Mouse (Mus musculus) kidney, adult 8-10 months (tissue): ENCODE measurements at regions not wholly inside any gene's neighbourhood (a gene's known extent, or its start where the extent isn't known, plus 50 kb on each side); places are given as distances from the start of the nearest gene placed in this dataset.
A peak's percentile ranks its signal among the peaks of the same experiment; 100 is the strongest.
"Not testable (repeated sequence)": the region's sequence is repeated elsewhere in the genome, so short reads cannot be mapped to it uniquely, and the experiment has no call there.

Source experiments
- DNase-seq, 2 experiments: peaks; one replicate each; pipeline ENCODE4 v3.0.0; 2022

DNA sequence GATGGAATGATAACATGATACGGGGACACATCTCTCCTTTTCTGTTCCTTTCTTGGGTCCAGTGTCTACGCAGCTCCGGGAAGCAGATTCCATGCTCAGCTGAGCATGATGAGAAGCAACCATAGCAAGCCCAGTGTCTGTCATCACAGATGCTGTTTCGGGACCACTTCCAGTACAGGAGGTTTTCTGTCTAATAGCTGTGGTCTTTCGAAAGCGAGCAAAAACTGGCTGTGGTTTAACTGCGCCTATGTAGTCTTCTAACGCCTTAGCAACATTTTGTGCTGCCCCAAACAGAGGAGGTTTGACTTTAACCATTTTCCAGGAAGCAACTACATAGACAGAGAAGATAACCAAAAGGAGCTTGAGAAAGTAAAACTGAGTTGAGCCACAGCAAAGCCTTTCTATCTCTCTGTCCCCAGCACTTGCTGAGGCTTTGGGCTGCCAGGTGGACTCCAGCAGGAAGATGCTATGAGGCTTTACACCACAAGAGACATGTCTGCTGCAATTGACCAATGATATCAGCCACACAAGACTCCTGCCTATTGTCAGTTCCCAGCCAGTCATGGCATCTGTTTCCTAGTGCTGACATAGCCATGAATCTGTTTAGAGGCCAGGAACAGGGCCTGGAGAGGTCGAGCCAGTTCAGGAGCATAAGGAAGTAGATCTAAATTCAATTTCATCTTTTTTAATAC is 95.1 kb downstream of the Stard3nl start:
- DNase-seq = not testable (repeated sequence)

DNA sequence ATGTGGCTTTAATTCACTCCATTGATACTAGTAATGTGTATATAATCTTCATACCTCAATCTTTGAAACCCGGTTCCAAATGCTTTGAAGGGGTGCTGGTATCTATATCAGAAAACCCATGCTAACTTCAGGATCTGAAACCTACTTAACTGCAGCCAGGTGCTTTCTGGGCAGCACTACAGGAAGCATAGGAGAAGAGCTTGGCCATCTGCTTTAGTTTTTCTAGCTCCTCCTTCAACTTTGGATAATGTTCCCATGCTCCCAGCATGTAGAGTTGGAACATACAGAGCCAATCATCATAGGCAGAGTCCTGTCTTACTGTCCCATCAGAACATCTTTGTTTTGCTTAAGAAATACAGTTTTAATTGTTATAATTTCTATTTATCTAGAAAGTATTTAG is 99.3 kb downstream of the Stard3nl start:
- DNase-seq = no peak

DNA sequence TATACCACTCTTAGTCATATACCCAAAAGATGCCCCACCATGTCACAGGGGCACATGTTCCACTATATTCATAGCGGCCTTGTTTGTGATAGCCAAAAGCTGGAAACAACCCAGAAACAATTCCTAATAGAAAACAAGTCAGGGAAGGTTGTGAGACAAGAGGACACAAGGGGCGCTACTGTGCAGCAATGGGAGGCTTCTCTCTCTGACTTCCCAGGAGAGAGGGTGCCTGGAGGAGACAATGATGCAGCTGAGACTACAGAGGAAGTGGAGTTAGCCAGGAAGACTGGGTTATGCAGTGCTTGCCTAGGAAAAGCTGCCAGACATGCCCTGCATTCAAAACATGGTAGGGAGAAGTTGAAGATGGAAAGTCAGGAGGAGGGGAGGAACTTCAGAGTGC is 102.6 kb downstream of the Stard3nl start:
- DNase-seq = no peak

DNA sequence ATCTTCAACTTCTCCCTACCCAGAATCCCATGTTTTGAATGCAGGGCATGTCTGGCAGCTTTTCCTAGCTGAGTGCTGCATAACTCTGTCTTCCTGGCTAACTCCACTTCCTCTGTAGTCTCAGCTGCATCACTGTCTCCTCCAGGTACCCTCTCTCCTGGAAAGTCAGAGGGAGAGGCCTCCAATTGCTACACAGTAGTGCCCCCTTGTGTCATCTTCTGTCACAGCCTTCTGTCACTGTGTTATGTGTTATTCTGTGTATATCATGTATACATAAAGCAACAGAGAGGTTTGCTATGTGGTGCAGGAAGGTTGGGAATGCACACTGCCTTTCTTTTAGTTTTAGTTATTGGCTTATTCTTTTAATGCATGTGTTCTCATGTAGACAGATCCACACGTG is 112.4 kb downstream of the Stard3nl start:
- DNase-seq = no peak

DNA sequence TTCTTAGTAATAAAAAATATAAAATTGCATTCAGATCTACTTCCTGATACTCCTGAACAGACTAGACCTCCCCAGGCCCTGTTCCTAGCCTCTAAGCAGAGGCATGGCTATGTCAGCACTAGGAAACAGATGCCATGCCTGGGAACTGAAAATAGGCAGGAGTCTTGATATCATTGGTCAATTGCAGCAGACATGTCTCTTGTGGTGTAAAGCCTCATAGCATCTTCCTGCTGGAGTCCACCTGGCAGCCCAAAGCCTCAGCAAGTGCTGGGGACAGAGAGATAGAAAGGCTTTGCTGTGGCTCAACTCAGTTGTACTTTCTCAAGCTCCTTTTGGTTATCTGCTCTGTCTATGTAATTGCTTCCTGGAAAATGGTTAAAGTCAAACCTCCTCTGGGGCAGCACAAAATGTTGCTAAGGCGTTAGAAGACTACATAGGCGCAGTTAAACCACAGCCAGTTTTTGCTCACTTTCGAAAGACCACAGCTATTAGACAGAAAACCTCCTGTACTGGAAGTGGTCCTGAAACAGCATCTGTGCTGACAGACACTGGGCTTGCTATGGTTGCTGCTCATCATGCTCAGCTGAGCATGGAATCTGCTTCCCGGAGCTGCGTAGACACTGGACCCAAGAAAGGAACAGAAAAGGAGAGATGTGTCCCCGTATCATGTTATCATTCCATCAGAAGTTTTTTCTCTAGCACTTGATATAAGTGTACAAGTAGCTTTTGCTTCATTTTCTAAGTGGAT is 122.9 kb downstream of the Stard3nl start:
- not testable (repeated sequence) for DNase-seq

DNA sequence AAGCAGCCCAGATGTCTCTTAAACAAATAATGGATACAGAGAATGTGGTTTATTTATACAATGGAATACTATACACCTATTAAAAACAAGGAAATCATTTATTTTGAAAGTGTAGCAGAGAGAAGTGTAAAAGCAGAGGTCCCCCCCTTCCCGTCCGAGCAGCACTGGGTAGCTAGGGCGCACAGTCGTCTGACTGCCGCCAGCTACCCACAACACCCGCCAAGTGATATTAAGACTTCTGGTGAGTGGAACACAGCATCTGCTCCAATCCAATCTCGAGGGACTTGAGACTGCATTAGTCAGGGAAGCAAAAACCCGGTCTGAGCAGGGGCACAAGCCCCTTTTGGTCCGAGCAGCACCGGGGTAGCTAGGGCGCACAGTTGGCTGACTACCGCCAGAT is 130.6 kb downstream of the Stard3nl start:
- not testable (repeated sequence) for DNase-seq

DNA sequence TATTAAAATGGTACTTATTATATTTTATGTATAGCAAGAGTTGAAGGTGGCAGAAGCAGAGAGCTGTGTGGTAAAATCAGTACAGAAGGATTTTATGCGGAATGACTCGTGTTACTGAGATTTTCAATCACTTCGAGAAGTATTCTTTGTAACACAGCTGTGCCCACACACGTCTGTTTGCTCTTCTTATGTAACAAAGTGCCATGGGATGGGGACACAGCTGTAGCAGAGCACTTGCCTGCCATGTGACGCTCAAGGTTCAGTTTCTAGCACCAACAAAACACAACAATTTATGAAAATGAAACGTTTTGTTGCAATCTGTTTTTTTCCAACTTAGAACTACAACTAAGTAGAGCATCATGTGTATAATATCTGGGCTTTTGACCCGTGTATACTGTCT is 149.0 kb downstream of the Stard3nl start:
- DNase-seq = not testable (repeated sequence)

DNA sequence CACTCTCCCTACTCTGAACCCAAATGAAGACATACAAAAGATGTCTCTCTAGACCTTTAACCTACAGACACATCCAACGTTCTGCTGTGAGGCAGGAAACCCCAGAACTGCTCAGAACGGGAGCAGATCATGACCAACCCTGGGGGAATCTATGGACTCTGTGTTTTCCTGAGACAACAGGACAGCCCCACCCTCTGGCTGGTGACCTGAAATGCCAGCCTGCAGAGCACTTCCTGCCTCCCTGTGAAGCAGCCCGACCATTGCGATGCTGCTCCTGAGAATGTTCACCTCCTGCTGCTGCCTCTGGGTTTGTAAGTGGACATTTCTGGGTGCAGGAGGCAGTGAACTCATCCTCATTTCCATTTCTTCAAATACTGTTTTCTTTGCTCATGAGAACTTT is 153.0 kb downstream of the Stard3nl start:
- not testable (repeated sequence) for DNase-seq

DNA sequence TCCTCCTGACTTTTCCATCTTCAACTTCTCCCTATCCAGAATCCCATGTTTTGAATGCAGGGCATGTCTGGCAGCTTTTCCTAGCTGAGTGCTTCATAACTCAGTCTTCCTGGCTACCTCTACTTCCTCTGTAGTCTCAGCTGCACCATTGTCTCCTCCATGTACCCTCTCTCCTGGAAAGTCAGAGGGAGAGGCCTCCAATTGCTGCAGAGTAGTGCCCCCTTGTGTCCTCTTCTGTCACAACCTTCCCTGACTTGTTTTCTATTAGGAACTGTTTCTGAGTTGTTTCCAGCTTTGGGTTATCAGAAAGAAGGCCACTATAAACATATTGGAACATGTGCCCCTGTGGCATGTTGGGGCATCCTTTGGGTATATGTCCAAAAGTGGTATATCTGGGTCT is 159.3 kb downstream of the Stard3nl start:
- peak in 1 of 2 experiments; percentile 28 for DNase-seq

DNA sequence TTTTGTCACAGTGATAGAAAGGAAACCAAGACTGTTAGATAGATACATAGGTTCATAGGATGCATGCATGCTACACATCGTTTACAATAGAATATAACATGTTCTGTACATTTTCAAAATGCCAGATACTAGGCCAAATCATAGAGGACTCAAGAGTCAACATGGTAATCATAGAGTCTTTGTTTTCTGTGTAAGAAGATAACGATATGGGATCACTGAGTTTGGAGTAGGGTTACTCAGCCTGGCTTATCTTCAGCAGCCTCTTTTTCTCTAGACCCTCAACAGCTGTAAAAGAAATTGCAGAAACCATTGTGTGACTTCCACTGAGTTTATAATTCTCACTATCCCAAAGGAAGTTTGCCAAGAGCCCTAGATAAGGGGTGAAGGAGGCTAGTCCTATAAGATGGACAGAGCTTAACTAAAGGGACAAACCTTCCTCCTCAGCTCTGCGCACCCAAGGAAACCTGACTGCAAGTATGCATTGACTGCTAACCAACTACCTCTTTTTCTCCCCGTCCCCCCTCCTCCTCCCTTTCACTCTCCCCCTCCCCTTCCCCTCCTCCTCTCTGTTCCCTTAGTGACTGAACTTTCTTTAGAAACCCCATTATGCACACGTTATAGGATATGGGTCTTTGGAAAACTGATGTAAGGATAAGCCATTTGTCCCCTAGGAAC is 160.8 kb downstream of the Stard3nl start:
- no peak for DNase-seq

DNA sequence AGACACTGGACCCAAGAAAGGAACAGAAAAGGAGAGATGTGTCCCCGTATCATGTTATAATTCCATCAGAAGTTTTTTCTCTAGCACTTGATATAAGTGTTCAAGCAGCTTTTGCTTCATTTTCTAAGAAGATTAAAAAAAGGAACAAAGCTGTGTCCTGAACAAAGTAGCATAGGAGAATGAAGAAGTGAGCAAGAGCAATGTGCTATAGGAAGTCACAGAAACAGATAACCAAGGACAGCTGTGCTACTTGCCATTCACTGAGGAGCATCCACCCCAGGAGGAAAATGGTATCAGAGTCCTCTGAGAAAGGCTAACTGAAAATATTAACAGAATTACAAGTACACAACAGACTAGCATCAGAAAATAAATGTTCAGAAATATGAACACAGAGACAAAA is 175.6 kb downstream of the Stard3nl start:
- not testable (repeated sequence) for DNase-seq

DNA sequence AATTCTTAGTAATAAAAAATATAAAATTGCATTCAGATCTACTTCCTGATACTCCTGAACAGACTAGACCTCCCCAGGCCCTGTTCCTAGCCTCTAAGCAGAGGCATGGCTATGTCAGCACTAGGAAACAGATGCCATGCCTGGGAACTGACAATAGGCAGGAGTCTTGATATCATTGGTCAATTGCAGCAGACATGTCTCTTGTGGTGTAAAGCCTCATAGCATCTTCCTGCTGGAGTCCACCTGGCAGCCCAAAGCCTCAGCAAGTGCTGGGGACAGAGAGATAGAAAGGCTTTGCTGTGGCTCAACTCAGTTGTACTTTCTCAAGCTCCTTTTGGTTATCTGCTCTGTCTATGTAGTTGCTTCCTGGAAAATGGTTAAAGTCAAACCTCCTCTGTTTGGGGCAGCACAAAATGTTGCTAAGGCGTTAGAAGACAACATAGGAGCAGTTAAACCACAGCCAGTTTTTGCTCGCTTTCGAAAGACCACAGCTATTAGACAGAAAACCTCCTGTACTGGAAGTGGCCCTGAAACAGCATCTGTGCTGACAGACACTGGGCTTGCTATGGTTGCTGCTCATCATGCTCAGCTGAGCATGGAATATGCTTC is 176.1 kb downstream of the Stard3nl start:
- not testable (repeated sequence) for DNase-seq

DNA sequence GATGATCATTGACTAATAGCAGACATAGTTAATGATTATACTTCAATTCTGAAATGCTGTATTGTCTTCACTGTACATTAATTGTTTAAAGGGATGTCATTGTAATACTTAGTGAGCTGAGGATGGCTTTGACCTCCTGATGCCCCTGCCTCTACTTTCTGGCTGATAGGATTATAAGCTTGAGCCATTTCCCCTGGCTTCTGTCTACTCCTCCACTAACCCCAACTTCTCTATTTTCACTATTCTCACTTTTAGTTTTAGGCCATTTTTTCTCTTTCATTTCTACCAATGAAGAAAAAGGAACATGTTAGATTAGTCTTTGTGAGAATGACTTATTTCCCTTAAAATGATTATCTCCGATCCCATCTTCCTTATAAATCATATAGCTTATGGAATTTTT is 190.9 kb downstream of the Stard3nl start:
- no peak for DNase-seq

DNA sequence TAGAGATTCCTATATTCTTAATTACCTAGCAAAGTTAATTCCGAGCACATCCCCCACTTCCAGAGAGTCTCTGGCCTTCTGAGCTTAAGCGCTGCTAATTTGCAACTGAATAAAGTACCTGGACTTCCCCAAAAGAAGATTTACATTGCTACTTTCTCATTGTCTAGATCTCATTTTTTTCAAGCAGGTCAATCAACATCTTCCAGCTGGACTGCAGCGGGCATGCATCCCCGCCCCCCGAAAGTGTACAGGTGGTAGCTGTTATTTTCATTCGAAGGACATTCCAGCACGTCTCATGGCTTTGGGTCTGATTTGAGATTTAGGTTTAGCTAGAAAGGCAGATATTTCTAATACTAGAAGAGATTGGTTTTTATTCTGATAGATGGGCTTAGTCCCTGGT is 193.3 kb downstream of the Stard3nl start:
- not testable (repeated sequence) for DNase-seq
